Mouse (Mus musculus): ENCODE results near the gene Fdps. TPM values are rescaled to one million over a fixed set of nuclear protein-coding genes. Genes with fewer than 3 reads are reported as not detected.
"Not testable (repeated sequence)": the region's sequence is repeated elsewhere in the genome, so short reads cannot be mapped to it uniquely, and the experiment has no call there.

Gene Fdps
- polyA plus RNA-seq, 1 experiment = 48.9 TPM

GRCm38 (mm10) chr3:89090694-89091655 lies 10.8 kb downstream of the Fdps start:
- peak overlapping the region; percentile 96 for H3K4me3 ChIP-seq (replicated peaks)
- peaks cover 16% of the 10 kb centered on the region for H3K27me3 ChIP-seq (replicated peaks)
- TF ChIP-seq FLI1 (IDR thresholded peaks at IDR 0.05; ENCODE audit: low read length) (no peak), GATA1 (IDR thresholded peaks at IDR 0.05; ENCODE audit: borderline replicate concordance, low read length) (no peak)
- H3K9me3 ChIP-seq = no peaks in the 10 kb centered on the region
- peaks cover 71% of the 10 kb centered on the region for H3K4me1 ChIP-seq
- H3K36me3 ChIP-seq (replicated peaks; ENCODE audit: low read length) = peaks cover 59% of the 10 kb centered on the region

GRCm38 (mm10) chr3:89089882-89090591 lies 11.7 kb downstream of the Fdps start:
- H3K27me3 ChIP-seq (replicated peaks) = peaks cover 16% of the 10 kb centered on the region
- peaks cover 56% of the 10 kb centered on the region for H3K36me3 ChIP-seq (replicated peaks; ENCODE audit: low read length)
- peaks cover 66% of the 10 kb centered on the region for H3K4me1 ChIP-seq
- H3K9me3 ChIP-seq = no peaks in the 10 kb centered on the region
- TF ChIP-seq FLI1 (IDR thresholded peaks at IDR 0.05; ENCODE audit: low read length) (no peak), GATA1 (IDR thresholded peaks at IDR 0.05; ENCODE audit: borderline replicate concordance, low read length) (no peak)
- peak overlapping the region; percentile 96 for H3K4me3 ChIP-seq (replicated peaks)

- TF ChIP-seq FLI1 (IDR thresholded peaks at IDR 0.05; ENCODE audit: low read length) (no peak), GATA1 (IDR thresholded peaks at IDR 0.05; ENCODE audit: borderline replicate concordance, low read length) (no peak)
- no peaks in the 10 kb centered on the region for H3K9me3 ChIP-seq
- H3K36me3 ChIP-seq (replicated peaks; ENCODE audit: low read length) = peaks cover 56% of the 10 kb centered on the region
- H3K27me3 ChIP-seq (replicated peaks) = peaks cover 16% of the 10 kb centered on the region
- H3K4me1 ChIP-seq = peaks cover 66% of the 10 kb centered on the region
- H3K4me3 ChIP-seq (replicated peaks) = peak overlapping the region; percentile 96
Observed at GRCm38 (mm10) chr3:89088974-89089373, 12.8 kb downstream of the Fdps start.

- no peaks in the 10 kb centered on the region for H3K9me3 ChIP-seq
- peak overlapping the region; percentile 83 for H3K4me3 ChIP-seq (replicated peaks)
- H3K4me1 ChIP-seq = peaks cover 64% of the 10 kb centered on the region
- peaks cover 16% of the 10 kb centered on the region for H3K27me3 ChIP-seq (replicated peaks)
- H3K36me3 ChIP-seq (replicated peaks; ENCODE audit: low read length) = peaks cover 49% of the 10 kb centered on the region
- no peak for TF ChIP-seq FLI1 (IDR thresholded peaks at IDR 0.05; ENCODE audit: low read length)
- TF ChIP-seq GATA1 (IDR thresholded peaks at IDR 0.05; ENCODE audit: borderline replicate concordance, low read length) = no peak
Observed at GRCm38 (mm10) chr3:89087338-89088110, 14.2 kb downstream of the Fdps start.

- peaks cover 48% of the 10 kb centered on the region for H3K4me1 ChIP-seq
- no peak overlapping the region for H3K4me3 ChIP-seq (replicated peaks)
- peaks cover 66% of the 10 kb centered on the region for H3K36me3 ChIP-seq (replicated peaks; ENCODE audit: low read length)
- H3K27me3 ChIP-seq (replicated peaks) = no peaks in the 10 kb centered on the region
- H3K9me3 ChIP-seq = no peaks in the 10 kb centered on the region
- no peak for TF ChIP-seq FLI1 (IDR thresholded peaks at IDR 0.05; ENCODE audit: low read length)
- TF ChIP-seq GATA1 (IDR thresholded peaks at IDR 0.05; ENCODE audit: borderline replicate concordance, low read length) = no peak
Observed at GRCm38 (mm10) chr3:89084654-89085190, 17.0 kb downstream of the Fdps start.

DNA sequence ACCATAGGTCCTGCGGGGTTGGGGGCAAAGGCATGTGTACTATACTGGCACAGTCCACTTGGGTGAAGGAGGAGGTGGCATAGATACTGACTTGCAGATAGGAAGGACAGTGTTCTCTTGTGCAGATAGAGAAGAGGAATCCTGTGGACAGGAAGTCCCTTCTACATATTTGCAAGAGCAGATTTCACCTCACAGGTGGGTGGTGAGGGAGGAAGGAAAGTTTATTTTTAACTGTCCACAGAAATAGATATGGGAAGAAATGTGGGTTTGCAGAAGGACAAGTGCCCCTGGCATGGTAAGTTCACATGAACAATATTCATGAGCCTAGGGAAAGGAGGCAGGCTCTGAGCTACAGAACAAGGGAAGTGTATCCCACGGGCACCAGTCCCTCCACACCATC lies 17.6 kb downstream of the Fdps start:
- TF ChIP-seq GATA1 (IDR thresholded peaks at IDR 0.05; ENCODE audit: borderline replicate concordance, low read length) (no peak), FLI1 (IDR thresholded peaks at IDR 0.05; ENCODE audit: low read length) (no peak)
- H3K4me3 ChIP-seq (replicated peaks) = no peak overlapping the region
- no peaks in the 10 kb centered on the region for H3K27me3 ChIP-seq (replicated peaks)
- peaks cover 72% of the 10 kb centered on the region for H3K36me3 ChIP-seq (replicated peaks; ENCODE audit: low read length)
- H3K9me3 ChIP-seq = no peaks in the 10 kb centered on the region
- H3K4me1 ChIP-seq = peaks cover 44% of the 10 kb centered on the region

- not testable (repeated sequence) for H3K27me3 ChIP-seq (replicated peaks); H3K9me3 ChIP-seq; H3K4me3 ChIP-seq (replicated peaks)
- H3K36me3 ChIP-seq (replicated peaks; ENCODE audit: low read length) = peaks cover 75% of the 10 kb centered on the region
- H3K4me1 ChIP-seq = peaks cover 26% of the 10 kb centered on the region
Observed at GRCm38 (mm10) chr3:89082287-89082686, 19.5 kb downstream of the Fdps start.

- no peak for TF ChIP-seq GATA1 (IDR thresholded peaks at IDR 0.05; ENCODE audit: borderline replicate concordance, low read length)
- no peak for TF ChIP-seq FLI1 (IDR thresholded peaks at IDR 0.05; ENCODE audit: low read length)
- Histone ChIP-seq H3K9me3 (no peaks in the 10 kb centered on the region), H3K4me3 (replicated peaks) (no peak overlapping the region), H3K27me3 (replicated peaks) (no peaks in the 10 kb centered on the region), H3K4me1 (no peaks in the 10 kb centered on the region), H3K36me3 (replicated peaks; ENCODE audit: low read length) (peaks cover 90% of the 10 kb centered on the region)
Observed at GRCm38 (mm10) chr3:89077383-89077782, 24.4 kb downstream of the Fdps start.

DNA sequence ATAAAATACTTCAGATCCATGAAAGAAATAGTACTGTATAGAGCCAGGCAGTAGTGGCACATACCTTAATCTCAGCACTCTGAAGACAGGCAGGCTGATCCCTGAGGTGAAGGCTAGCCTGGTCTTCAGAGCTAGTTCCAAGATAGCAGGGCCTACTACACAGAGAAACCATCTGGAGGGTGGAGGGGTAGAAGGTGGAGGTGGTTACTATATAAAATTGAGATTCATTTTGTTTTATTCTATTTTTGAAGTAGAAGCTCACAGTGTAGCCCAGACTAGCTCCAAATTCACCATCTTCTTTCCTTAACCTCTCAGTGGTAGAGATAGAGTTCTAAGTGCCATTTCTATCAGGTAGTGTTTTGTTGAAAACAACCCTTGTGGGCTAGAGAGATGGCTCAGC lies 34.5 kb downstream of the Fdps start:
- peaks cover 7% of the 10 kb centered on the region for H3K4me1 ChIP-seq
- no peaks in the 10 kb centered on the region for H3K27me3 ChIP-seq (replicated peaks)
- peaks cover 97% of the 10 kb centered on the region for H3K36me3 ChIP-seq (replicated peaks; ENCODE audit: low read length)
- no peaks in the 10 kb centered on the region for H3K9me3 ChIP-seq
- no peak overlapping the region for H3K4me3 ChIP-seq (replicated peaks)
- TF ChIP-seq FLI1 (IDR thresholded peaks at IDR 0.05; ENCODE audit: low read length) (no peak), GATA1 (IDR thresholded peaks at IDR 0.05; ENCODE audit: borderline replicate concordance, low read length) (no peak)
